Mouse (Mus musculus): ENCODE measurements at regions not wholly inside any gene's neighbourhood (a gene's known extent, or its start where the extent isn't known, plus 50 kb on each side); places are given as distances from the start of the nearest gene placed in this dataset.
A peak's percentile ranks its signal among the peaks of the same experiment; 100 is the strongest.

- DNase-seq (ENCODE audit: low spot score in 2 of 2) = peak in 1 of 2 experiments; percentile 3
Measured at GRCm38 (mm10) chr6:78899952-78900351, 431.3 kb upstream of the Reg3g start.

GRCm38 (mm10) chr6:78892730-78893129 is 424.1 kb upstream of the Reg3g start:
- DNase-seq (ENCODE audit: low spot score in 2 of 2) = no peak

GRCm38 (mm10) chr6:78863031-78863430 is 394.4 kb upstream of the Reg3g start:
- no peak for DNase-seq (ENCODE audit: low spot score in 2 of 2)

- no peak for DNase-seq (ENCODE audit: low spot score in 2 of 2)
Measured at GRCm38 (mm10) chr6:78841261-78841660, 372.6 kb upstream of the Reg3g start.

GRCm38 (mm10) chr6:78825901-78826629 is 357.4 kb upstream of the Reg3g start:
- DNase-seq (ENCODE audit: low spot score in 2 of 2) = no peak

GRCm38 (mm10) chr6:78821251-78821650 is 352.6 kb upstream of the Reg3g start:
- no peak for DNase-seq (ENCODE audit: low spot score in 2 of 2)

- DNase-seq (ENCODE audit: low spot score in 2 of 2) = no peak
Measured at GRCm38 (mm10) chr6:78797013-78797412, 328.3 kb upstream of the Reg3g start.

- no peak for DNase-seq (ENCODE audit: low spot score in 2 of 2)
Measured at GRCm38 (mm10) chr6:78788972-78789371, 320.3 kb upstream of the Reg3g start.

GRCm38 (mm10) chr6:78757619-78758018 is 288.9 kb upstream of the Reg3g start:
- no peak for DNase-seq (ENCODE audit: low spot score in 2 of 2)
